Mouse (Mus musculus) neural tube, embryonic 11.5 days (tissue): ENCODE data around the gene Olfr1239. TPM values are rescaled to one million over a fixed set of nuclear protein-coding genes. Genes with fewer than 3 reads are reported as not detected.

Experiments used
- ATAC-seq: fragments of 200-750 bp; cut with Nextera tagmentation; 2 replicates; pipeline ENCODE4 v1.8.0; 2017; ENCODE audit warnings: moderate number of reproducible peaks, mild to moderate bottlenecking, moderate TSS enrichment, moderate library complexity; ENCODE audit not compliant: insufficient read depth, low FRiP score, low TSS enrichment
- DNase-seq: peaks from one replicate; pipeline ENCODE4 v3.0.0-alpha.2; 2015; ENCODE audit warnings: low spot score
- H3K27ac ChIP-seq: fragments of 300-500 bp; sonication (generic); 2 replicates; pipeline ENCODE4 v1.5.1; 2014; ENCODE audit warnings: low read depth, mild to moderate bottlenecking, low read length
- H3K27me3 ChIP-seq: fragments of 300-500 bp; sonication (generic); 2 replicates; pipeline ENCODE4 v1.6.1; 2014; ENCODE audit warnings: mild to moderate bottlenecking, low read length, mixed read lengths; ENCODE audit not compliant: control insufficient read depth, insufficient read depth
- H3K36me3 ChIP-seq: fragments of 300-500 bp; sonication (generic); 2 replicates; pipeline ENCODE4 v1.6.1; 2014; ENCODE audit warnings: mild to moderate bottlenecking, low read length, moderate library complexity, mixed read lengths; ENCODE audit not compliant: control insufficient read depth, insufficient read depth
- H3K4me1 ChIP-seq: fragments of 300-500 bp; sonication (generic); 2 replicates; pipeline ENCODE4 v1.6.1; 2014; ENCODE audit warnings: low read length, mixed read lengths; ENCODE audit not compliant: control insufficient read depth, insufficient read depth
- H3K4me2 ChIP-seq: fragments of 300-500 bp; sonication (generic); 2 replicates; pipeline ENCODE4 v1.6.1; 2014; ENCODE audit warnings: low read depth, mild to moderate bottlenecking, moderate library complexity
- H3K4me3 ChIP-seq: fragments of 300-500 bp; sonication (generic); 2 replicates; pipeline ENCODE4 v1.5.1; 2014; ENCODE audit warnings: low read depth, low read length
- H3K9ac ChIP-seq: fragments of 300-500 bp; sonication (generic); 2 replicates; pipeline ENCODE4 v1.6.1; 2014; ENCODE audit warnings: mild to moderate bottlenecking, low read length
- H3K9me3 ChIP-seq: fragments of 300-500 bp; sonication (generic); 2 replicates; pipeline ENCODE4 v1.6.1; 2016; ENCODE audit warnings: low read length; ENCODE audit not compliant: control insufficient read depth
- WGBS: fragments of 180-500 bp; shearing (Covaris S2); extraction: QIAGEN DNeasy Blood & Tissue Kit; methylation state at CpG from one replicate; pipeline ENCODE4 v1.1.7; 2014; 5-methylcytosine and 5-hydroxymethylcytosine counted together
- polyA plus RNA-seq: library from polyadenylated mRNA; unstranded; fragments of >200 nt; fragmentation: Nextera tagmentation; extraction: Ambion mirVana; gene quantifications from 2 replicates; pipeline ENCODE4 v1.2.1, GENCODE M21; 2014

The Olfr1239 gene
- not detected in 2 replicates for polyA plus RNA-seq

DNA sequence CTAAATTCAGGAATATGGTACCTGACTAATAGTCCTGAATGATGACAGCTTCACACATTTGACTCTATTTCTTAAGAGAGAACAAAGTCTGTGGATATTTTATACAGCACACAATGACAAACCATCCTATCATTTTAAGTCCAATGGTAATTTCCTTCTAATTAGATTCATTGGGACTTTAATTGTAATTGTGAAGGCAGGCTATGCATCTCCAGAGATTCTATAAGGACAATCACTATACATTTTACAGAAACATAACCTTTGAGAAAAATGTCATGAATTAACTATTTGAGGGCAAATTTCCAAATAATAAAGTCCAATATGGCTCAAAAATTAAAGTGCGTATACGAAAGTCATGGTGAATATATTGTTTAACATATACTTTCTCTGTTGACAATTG is at the start of gene Olfr1239:
TSS of gene Olfr1239 (minus strand) at position 101 of the 400 bp plus-strand sequence.
- ATAC-seq = no peak
- no peak within 1 kb of the TSS for H3K4me3 ChIP-seq
- H3K27ac ChIP-seq = no peak within 1 kb of the TSS
- H3K4me1 ChIP-seq = no peaks in the 10 kb centered on the region
- no peaks in the 10 kb centered on the region for H3K36me3 ChIP-seq
- H3K27me3 ChIP-seq = no peaks in the 10 kb centered on the region
- H3K9ac ChIP-seq = no peak within 1 kb of the TSS
- DNase-seq = no peak
- 95% methylated on average over 2 of the region's 2 CpGs for WGBS
- H3K4me2 ChIP-seq = no peak within 1 kb of the TSS
- no peaks in the 10 kb centered on the region for H3K9me3 ChIP-seq

DNA sequence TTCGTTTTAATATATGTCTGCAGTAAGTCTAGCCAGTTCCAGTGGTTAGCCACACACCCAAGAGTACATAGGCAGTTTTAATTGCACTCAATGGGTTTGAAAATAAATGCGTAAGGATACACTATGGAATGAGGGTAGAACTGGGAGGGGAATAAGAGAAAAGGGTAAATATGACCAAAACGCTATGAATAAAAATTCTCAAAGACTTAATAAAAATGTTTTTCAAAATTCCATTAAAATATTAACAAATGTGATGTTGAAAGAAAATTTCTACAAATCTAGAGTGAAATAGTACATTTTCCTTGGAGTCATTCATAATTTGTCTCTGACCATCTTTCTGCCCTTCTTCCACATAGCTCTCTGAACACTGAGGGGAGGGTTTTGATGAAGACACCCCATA is 22.7 kb upstream of the Olfr1239 start, which contains the start of gene Olfr1240:
TSS of gene Olfr1240 (minus strand) at position 101 of the 400 bp plus-strand sequence.
- Histone ChIP-seq H3K4me2 (no peak within 1 kb of the TSS), H3K4me1 (no peaks in the 10 kb centered on the region), H3K9ac (no peak within 1 kb of the TSS), H3K27me3 (no peaks in the 10 kb centered on the region), H3K27ac (no peak within 1 kb of the TSS), H3K9me3 (no peaks in the 10 kb centered on the region), H3K4me3 (no peak within 1 kb of the TSS), H3K36me3 (no peaks in the 10 kb centered on the region)
- 84% methylated on average over 3 of the region's 3 CpGs for WGBS
- no peak for ATAC-seq
- no peak for DNase-seq

DNA sequence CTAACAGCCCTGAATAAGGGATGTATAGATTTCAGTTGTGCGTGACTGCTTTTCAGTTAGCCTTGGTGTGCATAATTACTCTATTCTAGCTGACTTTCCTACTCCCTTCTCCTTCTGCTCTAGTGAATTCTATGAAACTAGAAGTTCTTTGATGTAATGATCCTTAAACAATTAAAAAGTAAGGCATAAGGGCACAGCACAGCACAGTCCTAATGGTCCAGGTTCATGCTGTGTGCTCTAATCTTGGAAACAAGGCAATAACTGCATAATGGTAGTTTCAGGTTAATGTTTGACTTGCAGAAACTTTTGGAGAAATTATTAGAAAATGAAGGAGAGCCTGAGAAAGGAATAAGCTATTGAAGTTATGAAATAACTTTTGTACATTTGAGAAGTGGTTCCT is 5.7 kb downstream of the Olfr1239 start:
- Histone ChIP-seq H3K27me3 (no peaks in the 10 kb centered on the region), H3K36me3 (no peaks in the 10 kb centered on the region), H3K4me1 (no peaks in the 10 kb centered on the region), H3K9me3 (no peaks in the 10 kb centered on the region), H3K9ac (no peak overlapping the region), H3K4me3 (no peak overlapping the region), H3K27ac (no peak overlapping the region), H3K4me2 (no peak overlapping the region)
- 93% methylated on average over 1 of the region's 1 CpGs for WGBS
- DNase-seq = no peak
- no peak for ATAC-seq

GRCm38 (mm10) chr2:89409576-89409975 is 10.6 kb downstream of the Olfr1239 start, which contains the start of gene Olfr1238:
Gene Olfr1238 (minus strand): TSS chr2:89409676.
- Histone ChIP-seq H3K27me3 (no peaks in the 10 kb centered on the region), H3K36me3 (no peaks in the 10 kb centered on the region), H3K9ac (no peak within 1 kb of the TSS), H3K4me3 (no peak within 1 kb of the TSS), H3K9me3 (no peaks in the 10 kb centered on the region), H3K4me1 (no peaks in the 10 kb centered on the region), H3K27ac (no peak within 1 kb of the TSS), H3K4me2 (no peak within 1 kb of the TSS)
- ATAC-seq = no peak
- DNase-seq = no peak
- 95% methylated on average over 2 of the region's 2 CpGs for WGBS

- DNase-seq = no peak
- no peaks in the 10 kb centered on the region for H3K36me3 ChIP-seq
- 87% methylated on average over 1 of the region's 1 CpGs for WGBS
- H3K9ac ChIP-seq = no peak overlapping the region
- H3K4me2 ChIP-seq = no peak overlapping the region
- H3K4me3 ChIP-seq = no peak overlapping the region
- ATAC-seq = no peak
- H3K9me3 ChIP-seq = no peaks in the 10 kb centered on the region
- H3K4me1 ChIP-seq = no peaks in the 10 kb centered on the region
- no peaks in the 10 kb centered on the region for H3K27me3 ChIP-seq
- no peak overlapping the region for H3K27ac ChIP-seq
Measured at GRCm38 (mm10) chr2:89400882-89401281, 19.3 kb downstream of the Olfr1239 start.

Other genes with a start within 250 kb of the Olfr1239 start
- gene Olfr1225, start 245.7 kb downstream of the Olfr1239 start, polyA plus RNA-seq = not detected in 2 replicates
- not detected in 2 replicates for gene Olfr1226, start 220.4 kb downstream of the Olfr1239 start, polyA plus RNA-seq
- gene Olfr1228, start 166.3 kb downstream of the Olfr1239 start, polyA plus RNA-seq = not detected in 2 replicates
- not detected in 2 replicates for gene Olfr1229, start 132.4 kb downstream of the Olfr1239 start, polyA plus RNA-seq
- gene Olfr1230, start 123.1 kb downstream of the Olfr1239 start, polyA plus RNA-seq = not detected in 2 replicates
- not detected in 2 replicates for gene Olfr1231, start 113.3 kb downstream of the Olfr1239 start, polyA plus RNA-seq
- not detected in 2 replicates for gene Olfr1232, start 90.7 kb downstream of the Olfr1239 start, polyA plus RNA-seq
- gene Olfr1233, start 78.0 kb downstream of the Olfr1239 start, polyA plus RNA-seq = not detected in 2 replicates
- not detected in 2 replicates for gene Olfr1234, start 55.5 kb downstream of the Olfr1239 start, polyA plus RNA-seq
- gene Olfr1238, start 10.7 kb downstream of the Olfr1239 start, polyA plus RNA-seq = not detected in 2 replicates
- gene Olfr1240, start 22.6 kb upstream of the Olfr1239 start, polyA plus RNA-seq = not detected in 2 replicates
- gene Olfr1241, start 66.7 kb upstream of the Olfr1239 start, polyA plus RNA-seq = not detected in 2 replicates
- not detected in 2 replicates for gene Olfr1242, start 77.9 kb upstream of the Olfr1239 start, polyA plus RNA-seq
- gene Olfr1243, start 111.1 kb upstream of the Olfr1239 start, polyA plus RNA-seq = not detected in 2 replicates
- not detected in 2 replicates for gene Olfr1245, start 158.0 kb upstream of the Olfr1239 start, polyA plus RNA-seq
- not detected in 2 replicates for gene Olfr1246, start 172.8 kb upstream of the Olfr1239 start, polyA plus RNA-seq
- gene Olfr1247, start 193.7 kb upstream of the Olfr1239 start, polyA plus RNA-seq = not detected in 2 replicates
- gene Olfr1248, start 197.8 kb upstream of the Olfr1239 start, polyA plus RNA-seq = not detected in 2 replicates
- not detected in 2 replicates for gene Olfr1249, start 214.6 kb upstream of the Olfr1239 start, polyA plus RNA-seq
- not detected in 2 replicates for gene Olfr1250, start 241.1 kb upstream of the Olfr1239 start, polyA plus RNA-seq